Mouse (Mus musculus): ENCODE measurements at regions not wholly inside any gene's neighbourhood (a gene's known extent, or its start where the extent isn't known, plus 50 kb on each side); places are given as distances from the start of the nearest gene placed in this dataset.

DNA sequence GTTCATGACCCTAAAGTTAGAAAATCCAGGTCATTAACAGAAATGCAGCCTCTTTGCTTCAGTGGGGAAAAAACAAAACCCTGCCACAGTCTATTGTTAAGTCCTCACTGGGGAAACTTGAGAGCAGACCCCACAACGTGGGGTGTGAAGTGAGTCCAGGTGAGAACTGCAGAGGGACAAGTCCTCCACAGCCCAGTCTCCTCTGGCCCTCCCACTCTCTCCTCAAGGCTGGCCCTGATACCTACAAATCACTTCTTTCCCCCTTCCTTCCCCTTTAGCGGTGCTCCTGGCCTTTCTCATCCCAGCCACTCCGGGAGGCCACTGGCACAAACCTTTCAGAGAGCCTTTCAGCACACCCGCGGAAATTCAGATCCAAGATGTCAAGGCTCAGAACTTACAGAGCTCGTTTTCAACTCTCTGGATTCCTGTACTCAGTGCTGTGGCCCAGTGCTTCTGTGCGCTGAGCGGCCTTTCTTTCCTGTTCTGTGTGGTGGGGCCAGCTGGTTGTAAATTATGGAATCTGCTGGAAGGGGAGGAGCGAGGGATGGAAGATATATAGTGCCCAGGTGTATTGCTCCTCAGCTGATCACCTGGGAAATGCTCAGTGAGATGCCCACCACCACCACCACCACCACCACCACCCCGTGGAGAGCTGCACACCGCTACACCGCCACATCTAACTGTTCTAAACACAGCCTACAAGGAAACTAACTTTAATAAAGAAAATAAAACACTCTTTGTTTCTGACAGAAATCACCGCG is 566.8 kb downstream of the 1700064H15Rik start:
- Histone ChIP-seq H3K27me3 (ENCODE audit: control insufficient read depth, insufficient read depth, low read length) (no peaks in the 10 kb centered on the region), H3K4me2 (replicated peaks; ENCODE audit: low read depth, low read length) (no peak overlapping the region), H3K4me1 (replicated peaks; ENCODE audit: control insufficient read depth, insufficient read depth, low read length) (no peaks in the 10 kb centered on the region), H3K9me3 (ENCODE audit: control insufficient read depth, low read length) (no peaks in the 10 kb centered on the region), H3K36me3 (ENCODE audit: control insufficient read depth, insufficient read depth, low read length) (no peaks in the 10 kb centered on the region), H3K9ac (ENCODE audit: low read depth, low read length) (no peak overlapping the region), H3K4me3 (ENCODE audit: low read depth, low read length) (no peak overlapping the region), H3K27ac (ENCODE audit: low read depth, low read length) (no peak overlapping the region)
- ATAC-seq (ENCODE audit: low FRiP score) (peak; percentile 81), DNase-seq (ENCODE audit: low spot score) (peak; percentile 15)
- WGBS = 51% methylated on average over 12 of the region's 14 CpGs

DNA sequence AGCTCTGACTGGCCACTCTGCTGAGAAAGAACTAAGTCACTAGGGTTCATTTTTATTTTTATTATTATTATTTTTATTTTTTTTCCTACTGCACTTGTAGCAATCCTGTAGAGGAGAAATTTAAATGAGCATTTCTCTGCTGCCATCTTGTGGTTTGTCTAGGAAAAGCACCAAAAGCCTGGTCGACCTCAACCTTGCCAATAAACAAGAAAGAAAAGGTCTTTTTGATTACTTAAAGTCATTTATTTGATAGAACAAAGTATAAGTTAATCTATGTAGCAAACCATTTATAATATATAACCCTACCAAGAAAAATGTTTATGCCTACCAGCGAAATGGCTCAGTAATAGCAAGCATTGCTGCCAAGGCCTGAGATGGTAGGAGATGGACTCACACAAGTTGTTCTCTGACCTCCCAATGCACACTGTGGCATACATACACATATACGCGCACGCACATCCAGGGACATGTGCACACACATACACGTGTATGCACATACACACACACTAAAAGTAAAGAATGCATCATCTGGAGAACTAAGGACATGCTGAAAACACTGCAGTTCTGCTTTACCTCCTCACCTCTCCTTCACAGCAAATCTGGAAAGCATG is 566.1 kb downstream of the 1700064H15Rik start:
- no peak overlapping the region for H3K9ac ChIP-seq (ENCODE audit: low read depth, low read length)
- H3K9me3 ChIP-seq (ENCODE audit: control insufficient read depth, low read length) = no peaks in the 10 kb centered on the region
- no peak overlapping the region for H3K4me3 ChIP-seq (ENCODE audit: low read depth, low read length)
- H3K27ac ChIP-seq (ENCODE audit: low read depth, low read length) = no peak overlapping the region
- ATAC-seq (ENCODE audit: low FRiP score) (peak; percentile 69; the same call in 1 of the 2 replicates), DNase-seq (ENCODE audit: low spot score) (peak; percentile 77)
- no peaks in the 10 kb centered on the region for H3K36me3 ChIP-seq (ENCODE audit: control insufficient read depth, insufficient read depth, low read length)
- no peaks in the 10 kb centered on the region for H3K4me1 ChIP-seq (replicated peaks; ENCODE audit: control insufficient read depth, insufficient read depth, low read length)
- WGBS = 42% methylated on average over 6 of the region's 6 CpGs
- no peak overlapping the region for H3K4me2 ChIP-seq (replicated peaks; ENCODE audit: low read depth, low read length)
- no peaks in the 10 kb centered on the region for H3K27me3 ChIP-seq (ENCODE audit: control insufficient read depth, insufficient read depth, low read length)

DNA sequence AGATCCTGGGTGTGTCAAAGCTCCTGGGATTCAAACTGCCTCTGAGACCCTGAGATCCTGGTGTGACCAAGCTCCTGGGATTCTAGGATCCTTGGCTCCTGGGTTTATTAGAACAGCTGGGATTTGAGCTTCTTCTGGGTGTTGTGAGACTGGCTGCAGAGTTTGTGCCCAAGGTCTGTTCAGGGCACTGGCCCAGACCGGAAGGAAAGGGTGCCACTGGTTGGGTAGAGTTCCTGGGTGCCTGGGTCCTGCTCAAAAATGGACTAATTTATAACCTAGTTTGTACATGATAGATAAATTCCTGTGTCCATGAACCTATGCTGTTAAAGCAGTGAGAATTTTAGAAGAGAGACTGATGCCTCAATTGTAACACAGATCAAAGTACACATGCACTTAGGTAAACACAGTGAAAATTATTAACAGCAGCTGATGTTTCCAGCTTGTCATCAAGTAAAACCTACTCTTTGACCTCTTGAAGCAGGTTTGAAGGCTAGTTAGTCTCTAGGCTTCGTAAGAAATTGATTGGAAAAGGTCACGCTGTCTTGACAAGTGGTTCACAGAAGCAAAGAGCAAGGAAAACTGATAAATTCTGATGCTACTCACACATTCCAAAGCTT is 561.2 kb downstream of the 1700064H15Rik start:
- H3K9ac ChIP-seq (ENCODE audit: low read depth, low read length) = no peak overlapping the region
- WGBS = 81% methylated on average over 3 of the region's 3 CpGs

More for the DNA sequence above, 561.2 kb downstream of the 1700064H15Rik start:
- H3K4me2 ChIP-seq (replicated peaks; ENCODE audit: low read depth, low read length) = no peak overlapping the region
- no peaks in the 10 kb centered on the region for H3K27me3 ChIP-seq (ENCODE audit: control insufficient read depth, insufficient read depth, low read length)
- H3K4me1 ChIP-seq (replicated peaks; ENCODE audit: control insufficient read depth, insufficient read depth, low read length) = no peaks in the 10 kb centered on the region
- H3K4me3 ChIP-seq (ENCODE audit: low read depth, low read length) = no peak overlapping the region
- H3K27ac ChIP-seq (ENCODE audit: low read depth, low read length) = no peak overlapping the region
- no peak for DNase-seq (ENCODE audit: low spot score)
- H3K36me3 ChIP-seq (ENCODE audit: control insufficient read depth, insufficient read depth, low read length) = no peaks in the 10 kb centered on the region
- no peaks in the 10 kb centered on the region for H3K9me3 ChIP-seq (ENCODE audit: control insufficient read depth, low read length)
- ATAC-seq (ENCODE audit: low FRiP score) = no peak

Measured in hindbrain, embryonic 11.5 days (tissue).